Mouse (Mus musculus): Measurements from ENCODE around the gene Ano1.

The Ano1 gene

GRCm38 (mm10) chr7:144764537-144765282 is 12.9 kb upstream of the Ano1 start:
- DNase-seq = peak; percentile 26

- no peak for DNase-seq
Measured at GRCm38 (mm10) chr7:144764013-144764412, 12.2 kb upstream of the Ano1 start.

DNA sequence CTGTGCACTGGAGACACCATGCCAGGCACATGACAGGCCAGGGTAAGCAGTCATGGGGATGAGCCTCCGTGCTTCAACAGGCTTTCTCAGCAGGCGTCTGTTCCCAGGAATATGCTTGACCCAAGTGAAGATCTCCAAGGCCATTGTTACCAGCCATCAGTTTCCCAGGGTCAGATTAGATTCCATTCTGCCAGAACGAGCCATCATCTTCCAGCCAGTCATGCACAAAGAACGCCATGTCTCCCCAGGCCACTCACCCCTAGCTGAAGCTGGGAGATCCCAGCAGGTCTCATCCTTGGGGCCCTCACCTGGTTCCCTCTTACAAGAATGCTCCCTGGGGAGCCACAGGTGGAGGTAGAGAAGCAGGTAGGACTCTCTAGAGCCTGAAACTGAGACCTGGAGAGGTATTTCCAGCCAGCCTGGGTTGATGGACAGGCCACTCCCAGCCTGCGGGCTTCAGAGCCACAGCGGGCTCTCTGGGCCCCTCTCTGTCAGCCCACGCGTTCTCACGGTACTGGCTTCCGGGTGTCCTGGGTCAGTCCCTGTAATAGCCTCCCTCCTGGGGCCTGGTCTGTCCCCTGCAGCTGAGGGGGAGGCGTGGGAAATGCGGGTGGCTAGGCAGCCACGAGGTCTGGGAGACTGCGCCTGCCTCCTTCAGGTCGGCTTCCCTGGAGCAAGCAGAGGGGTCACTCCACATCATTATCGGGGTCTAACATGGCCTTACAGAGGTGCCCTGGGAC is 10.9 kb upstream of the Ano1 start:
- no peak for DNase-seq

GRCm38 (mm10) chr7:144760228-144760627 is 8.5 kb upstream of the Ano1 start:
- DNase-seq = no peak

DNA sequence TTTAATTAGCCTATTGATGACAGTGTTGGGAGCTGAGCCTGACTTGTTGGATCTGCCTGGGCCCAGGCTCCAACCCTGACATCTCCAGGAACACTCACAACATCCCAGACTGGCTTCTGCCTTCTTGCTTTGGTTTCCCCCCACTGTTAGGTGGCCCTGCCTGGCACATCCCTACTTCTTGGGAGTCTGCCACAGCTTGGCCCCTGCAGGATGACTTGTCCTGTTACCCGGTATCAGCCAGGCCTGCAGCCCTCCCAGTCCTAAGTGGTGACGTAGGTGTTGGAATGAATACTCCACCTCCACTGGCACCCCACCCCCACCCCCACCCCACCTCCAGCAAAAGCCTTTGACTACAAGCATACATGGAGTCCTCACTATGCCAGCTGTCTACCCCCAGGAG is 7.7 kb upstream of the Ano1 start:
- no peak for DNase-seq

DNA sequence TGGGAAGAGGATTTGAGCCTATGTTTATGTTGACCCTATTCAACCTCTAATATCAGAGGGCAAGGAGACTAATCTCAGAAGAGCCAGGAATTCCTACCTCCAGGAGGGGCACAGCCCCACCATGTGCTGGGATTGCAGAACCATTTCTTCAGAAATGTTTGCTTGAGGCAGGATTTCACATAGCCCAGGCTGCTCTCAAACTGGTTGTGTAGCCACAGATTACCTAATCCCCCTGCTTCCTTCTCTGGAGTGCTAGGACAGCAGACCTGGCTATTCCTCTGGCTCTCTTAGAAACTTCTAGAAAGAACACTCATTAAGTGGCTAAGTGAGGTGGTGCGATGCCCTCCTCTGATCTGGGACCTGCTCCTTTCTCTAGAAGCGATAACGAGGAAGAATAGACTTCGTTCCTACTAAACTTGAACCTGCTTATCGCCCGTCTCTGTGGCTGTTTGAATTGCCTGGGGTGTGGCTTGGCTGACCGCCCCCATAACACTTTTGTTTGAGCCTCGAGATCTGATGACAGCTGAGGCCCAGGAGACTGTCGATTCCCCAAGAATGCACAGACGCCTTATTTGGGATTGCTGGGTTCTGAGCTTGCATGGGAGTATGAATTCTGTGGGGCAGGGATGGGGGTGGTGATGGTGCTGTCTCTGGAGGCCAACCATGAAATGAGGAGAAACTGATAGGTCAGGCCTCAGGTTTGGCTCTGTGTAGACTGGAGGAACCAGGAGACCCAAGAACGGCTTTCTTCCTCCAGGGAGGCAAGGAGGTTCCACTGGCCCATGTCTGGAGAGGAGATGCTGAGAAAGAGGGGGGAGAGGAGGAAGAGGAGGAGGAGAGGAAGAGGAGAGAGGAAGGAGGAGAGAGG is 4.0 kb upstream of the Ano1 start:
- DNase-seq = peak; percentile 52

DNA sequence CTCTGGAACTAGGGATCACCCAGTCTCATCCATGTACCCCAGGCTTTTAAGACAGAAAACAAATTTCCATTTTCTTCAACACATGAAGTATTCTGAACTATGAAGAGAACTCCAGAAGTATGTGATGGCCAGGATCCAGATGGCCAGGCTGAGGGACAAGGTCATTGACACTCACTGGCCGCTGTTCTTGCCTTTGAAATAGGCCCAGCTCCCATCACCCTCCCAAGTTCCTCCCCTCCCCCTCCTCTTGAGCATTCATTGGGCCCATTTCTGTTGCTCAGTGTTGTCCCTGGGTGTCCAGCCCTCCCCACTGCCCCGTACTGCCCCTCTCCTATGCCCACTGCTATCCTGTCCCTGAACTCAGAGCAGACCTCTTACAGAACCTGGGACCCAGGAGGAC is 2.9 kb upstream of the Ano1 start:
- DNase-seq = peak; percentile 64

GRCm38 (mm10) chr7:144753657-144754031 is 1.9 kb upstream of the Ano1 start:
- no peak for DNase-seq

DNA sequence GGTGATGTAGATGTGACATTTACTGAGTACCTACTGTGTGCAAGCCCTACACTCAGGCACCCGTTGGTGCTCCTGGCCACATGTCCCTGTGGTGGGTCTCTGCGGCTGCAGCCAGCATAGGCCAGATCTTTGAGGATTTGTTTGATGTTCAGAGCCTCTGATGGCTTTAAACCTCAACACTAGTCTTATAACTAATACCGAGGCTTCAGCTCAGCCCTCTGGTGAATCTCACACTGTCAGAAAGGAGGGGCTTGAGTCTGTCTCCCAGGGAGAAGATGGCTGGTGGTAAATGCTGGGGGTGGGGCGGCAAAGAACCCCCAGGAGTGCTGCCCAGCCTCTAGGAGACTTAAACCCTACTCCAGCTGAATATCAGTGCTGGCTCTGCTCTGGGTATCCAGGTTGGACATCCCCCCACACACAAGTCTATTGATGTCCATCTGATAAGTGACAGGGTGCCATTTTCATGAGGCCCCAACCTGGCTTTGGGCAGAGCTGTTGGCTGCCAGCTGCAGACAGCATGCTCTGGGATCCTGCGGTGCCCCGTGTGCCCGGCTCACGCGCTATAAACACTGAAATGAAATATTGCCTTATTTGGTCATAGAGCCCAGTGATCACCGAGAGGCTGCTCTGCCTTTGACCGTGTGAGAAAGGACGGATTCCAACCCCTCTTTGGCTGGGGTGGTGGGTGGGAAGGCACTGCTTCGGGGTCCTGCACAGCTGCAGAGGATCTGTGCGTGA is 1.3 kb upstream of the Ano1 start:
- no peak for DNase-seq

- DNase-seq = peak; percentile 73
Measured at GRCm38 (mm10) chr7:144747756-144748155, 4.0 kb downstream of the Ano1 start.

- peak; percentile 48 for DNase-seq
Measured at GRCm38 (mm10) chr7:144746466-144746865, 5.3 kb downstream of the Ano1 start.

DNA sequence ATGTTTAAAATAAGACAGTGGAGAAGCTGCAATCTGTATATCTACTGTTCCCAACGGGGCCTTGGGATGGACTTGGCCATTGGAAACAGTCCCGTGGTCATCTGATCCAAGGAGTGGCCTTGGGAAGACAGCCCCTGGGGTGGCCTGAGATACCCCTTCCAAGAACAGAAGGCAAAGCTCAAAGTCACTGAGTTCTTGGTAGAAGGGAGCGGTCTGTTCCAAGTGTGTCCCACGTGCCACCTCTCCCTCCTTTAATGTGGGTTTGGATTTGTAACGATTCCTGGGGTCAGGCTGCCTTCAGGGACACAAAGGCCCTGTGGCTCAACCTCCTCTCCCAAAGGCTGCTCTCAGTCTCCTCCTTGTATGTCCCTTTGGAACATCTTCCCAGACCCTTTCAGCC is 7.9 kb downstream of the Ano1 start:
- DNase-seq = no peak

- no peak for DNase-seq
Measured at GRCm38 (mm10) chr7:144740643-144741042, 11.1 kb downstream of the Ano1 start.

- no peak for DNase-seq
Measured at GRCm38 (mm10) chr7:144739810-144740209, 12.0 kb downstream of the Ano1 start.

DNA sequence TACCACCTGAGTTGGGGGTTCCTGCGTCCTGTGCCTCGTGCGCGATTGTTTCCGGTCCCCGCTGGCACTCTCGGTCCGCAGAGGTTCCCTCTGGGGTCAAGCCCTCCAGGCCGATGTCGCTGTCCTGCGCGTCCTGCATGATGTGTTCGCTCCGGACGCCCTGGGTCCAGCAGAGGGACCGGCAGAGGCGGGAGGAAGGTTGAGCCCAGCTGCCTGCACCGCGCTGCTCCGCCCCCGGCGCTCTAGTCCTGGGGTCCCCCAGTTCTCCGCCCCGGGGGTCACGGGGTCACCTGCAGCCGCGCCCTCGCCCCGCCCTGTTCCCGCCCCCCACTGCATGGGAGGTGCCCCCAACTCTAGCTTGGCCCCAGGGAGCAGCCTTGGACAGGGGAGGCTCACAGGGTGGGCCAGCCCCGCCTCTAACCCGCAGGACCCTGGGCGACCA is 13.4 kb downstream of the Ano1 start:
- DNase-seq = no peak

GRCm38 (mm10) chr7:144731897-144732291 is 19.9 kb downstream of the Ano1 start:
- DNase-seq = no peak

GRCm38 (mm10) chr7:144731182-144731896 is 20.4 kb downstream of the Ano1 start:
- no peak for DNase-seq

- no peak for DNase-seq
Measured at GRCm38 (mm10) chr7:144724283-144724682, 27.5 kb downstream of the Ano1 start.

- no peak for DNase-seq
Measured at GRCm38 (mm10) chr7:144719956-144720355, 31.8 kb downstream of the Ano1 start.

DNA sequence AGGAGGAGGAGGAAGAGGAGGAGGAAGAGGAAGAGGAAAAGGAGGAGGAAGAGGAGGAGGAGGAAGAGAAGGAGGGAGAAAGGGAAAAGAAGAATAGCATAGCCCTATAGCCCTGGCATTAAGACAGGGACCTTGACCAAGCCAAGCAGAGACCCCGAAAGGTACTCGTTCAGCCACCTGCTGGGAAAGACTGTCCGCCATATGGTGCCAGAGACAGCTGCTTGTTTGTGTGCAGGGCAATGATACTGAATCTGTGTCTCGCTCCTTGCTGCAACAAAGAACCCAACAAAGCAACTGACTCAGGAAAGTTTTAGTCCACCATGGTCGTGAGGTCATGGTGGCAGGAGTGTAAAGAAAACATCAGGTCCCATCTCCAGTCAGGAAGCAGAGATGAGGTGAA is 34.0 kb downstream of the Ano1 start:
- DNase-seq = no peak

GRCm38 (mm10) chr7:144697870-144698269 is 53.9 kb downstream of the Ano1 start:
- no peak for DNase-seq

Data from lung, postnatal 36 days (tissue).